Mouse (Mus musculus) lung, postnatal 10 days (tissue): ENCODE results near the gene Bola1.
"Not testable (repeated sequence)": the region's sequence is repeated elsewhere in the genome, so short reads cannot be mapped to it uniquely, and the experiment has no call there.

Experiments
- DNase-seq: peaks from one replicate; pipeline ENCODE4 v3.0.0; 2021

The Bola1 gene

GRCm38 (mm10) chr3:96246427-96246856 lies 26.9 kb upstream of the Bola1 start, which contains the start of gene Hist2h3c1:
Hist2h3c1 (plus strand) TSS chr3:96246685.
- not testable (repeated sequence) for DNase-seq

DNA sequence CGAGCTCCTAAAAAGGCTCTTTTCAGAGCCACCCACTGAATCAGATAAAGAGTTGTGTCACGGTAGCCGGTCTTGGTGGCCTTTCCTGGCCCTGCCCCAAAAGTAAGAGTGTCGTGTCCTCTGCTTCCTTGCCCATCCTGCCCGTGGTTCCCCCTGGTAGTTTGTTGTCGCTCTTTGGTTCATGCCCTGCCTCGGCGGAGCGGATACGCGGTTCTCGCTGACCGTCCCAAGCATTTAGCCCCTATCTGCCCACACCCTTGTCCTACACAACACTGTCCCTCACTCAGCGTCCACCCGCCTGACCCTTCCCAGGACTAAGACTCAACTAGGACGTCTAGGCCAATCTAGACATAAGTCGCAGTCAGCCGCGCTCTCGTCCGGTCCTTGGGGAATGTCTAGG lies 26.5 kb upstream of the Bola1 start:
- not testable (repeated sequence) for DNase-seq

DNA sequence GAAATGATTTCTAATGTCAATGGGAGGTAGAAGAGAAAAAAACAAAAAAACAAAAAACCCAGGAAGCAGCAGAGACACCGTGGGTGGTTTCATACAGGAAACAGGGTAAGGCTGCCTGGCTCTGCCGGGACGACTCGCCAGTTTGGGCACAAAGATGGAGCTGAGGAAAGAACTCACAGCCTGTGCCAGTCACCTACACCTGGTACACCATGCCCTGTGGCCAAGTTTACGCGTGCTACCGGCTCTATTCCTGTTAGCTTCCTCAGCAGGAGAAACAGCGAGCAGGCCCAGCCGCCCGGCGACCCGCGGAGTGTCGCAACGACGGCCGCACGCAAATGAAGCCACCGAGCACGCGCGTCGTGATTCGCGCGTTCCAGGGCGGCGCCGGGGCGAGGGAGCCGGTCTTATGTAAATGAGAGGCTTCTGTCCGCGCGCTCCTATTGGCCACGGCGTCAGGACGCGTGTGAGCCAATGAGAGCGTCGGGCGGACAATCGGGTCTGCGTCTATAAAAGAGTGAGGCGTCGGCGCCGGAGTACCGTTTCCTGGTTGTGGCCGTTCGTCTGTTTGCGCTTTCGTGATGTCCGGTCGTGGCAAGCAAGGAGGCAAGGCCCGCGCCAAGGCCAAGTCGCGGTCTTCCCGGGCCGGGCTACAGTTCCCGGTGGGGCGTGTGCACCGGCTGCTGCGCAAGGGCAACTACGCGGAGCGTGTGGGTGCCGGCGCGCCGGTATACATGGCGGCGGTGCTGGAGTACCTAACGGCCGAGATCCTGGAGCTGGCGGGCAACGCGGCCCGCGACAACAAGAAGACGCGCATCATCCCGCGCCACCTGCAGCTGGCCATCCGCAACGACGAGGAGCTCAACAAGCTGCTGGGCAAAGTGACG lies 25.7 kb upstream of the Bola1 start, which contains the start of gene Hist2h2aa1:
TSS of gene Hist2h2aa1 (plus strand) at position 495 of the 884 bp plus-strand sequence.
- peak; percentile 87 for DNase-seq

DNA sequence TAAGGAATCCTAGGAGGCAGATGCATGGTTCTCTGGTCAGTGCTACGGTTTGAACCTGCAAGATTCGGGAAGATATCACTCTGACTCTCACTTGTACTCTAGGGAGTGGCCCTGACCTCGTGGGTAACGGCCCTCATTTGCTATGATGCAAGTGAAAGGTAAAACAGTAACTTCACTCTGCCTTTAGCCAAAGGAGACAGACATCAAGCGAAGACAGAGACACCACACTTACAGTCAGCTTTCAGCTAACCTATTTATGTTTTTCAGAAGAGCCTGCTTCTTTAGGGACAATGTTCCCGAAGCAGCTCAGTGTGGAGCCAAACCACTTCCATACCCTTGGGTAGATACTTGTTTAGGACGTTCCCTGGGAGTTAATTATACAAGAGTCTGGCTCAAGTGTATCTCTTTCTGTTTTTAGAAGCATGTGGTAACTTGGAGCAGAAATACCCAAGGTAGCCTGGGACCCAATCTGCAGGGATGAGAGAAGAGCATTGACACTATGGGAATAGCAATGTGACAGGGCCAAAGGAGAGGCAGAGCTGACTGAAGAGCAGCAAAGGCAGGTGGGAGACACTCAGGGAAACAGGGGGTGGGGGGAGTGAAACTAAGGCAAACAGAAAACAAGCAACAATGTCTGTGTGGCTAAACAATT lies 24.5 kb upstream of the Bola1 start:
- DNase-seq, result no peak

- DNase-seq, result no peak
Measured at GRCm38 (mm10) chr3:96240799-96241197, 21.3 kb upstream of the Bola1 start.

- DNase-seq, result peak; percentile 97
Measured at GRCm38 (mm10) chr3:96239949-96240798, 20.7 kb upstream of the Bola1 start, which contains the start of gene Hist2h2aa2. Hist2h2aa2 (minus strand) TSS chr3:96240276.

GRCm38 (mm10) chr3:96238954-96239793 lies 19.7 kb upstream of the Bola1 start, which contains the start of gene Hist2h3c2:
Hist2h3c2 (minus strand) TSS chr3:96239127.
- DNase-seq, result peak; percentile 38

DNA sequence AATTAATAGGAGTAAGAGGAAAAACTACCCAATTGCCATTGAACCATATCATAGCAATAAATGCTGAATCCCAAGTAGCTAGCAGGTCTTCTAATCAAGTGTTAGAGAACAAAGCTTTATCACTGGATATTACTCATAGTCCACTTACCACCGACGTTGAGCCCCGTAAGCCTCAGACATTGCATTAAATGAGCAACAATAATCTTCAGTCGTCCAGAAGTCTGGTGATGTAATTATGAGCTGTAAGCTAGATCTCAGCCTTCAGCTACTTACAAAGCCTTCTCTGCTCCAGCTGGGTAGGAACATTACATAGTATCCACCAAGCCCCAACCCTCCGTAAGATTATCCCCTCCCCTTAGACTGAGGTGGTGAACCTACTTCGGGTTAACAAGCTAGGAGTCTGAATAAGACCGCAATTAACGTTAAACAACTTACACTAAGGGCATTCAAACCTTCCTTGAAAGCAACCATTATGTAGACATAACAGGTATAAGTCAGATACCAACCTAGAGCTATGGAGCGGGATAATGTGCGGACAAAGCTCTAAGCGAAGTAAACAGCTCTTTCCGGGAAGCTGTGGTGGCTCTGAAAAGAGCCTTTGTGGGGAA lies 18.5 kb upstream of the Bola1 start:
- no peak for DNase-seq

GRCm38 (mm10) chr3:96237335-96237903 lies 17.9 kb upstream of the Bola1 start:
- DNase-seq, result no peak

DNA sequence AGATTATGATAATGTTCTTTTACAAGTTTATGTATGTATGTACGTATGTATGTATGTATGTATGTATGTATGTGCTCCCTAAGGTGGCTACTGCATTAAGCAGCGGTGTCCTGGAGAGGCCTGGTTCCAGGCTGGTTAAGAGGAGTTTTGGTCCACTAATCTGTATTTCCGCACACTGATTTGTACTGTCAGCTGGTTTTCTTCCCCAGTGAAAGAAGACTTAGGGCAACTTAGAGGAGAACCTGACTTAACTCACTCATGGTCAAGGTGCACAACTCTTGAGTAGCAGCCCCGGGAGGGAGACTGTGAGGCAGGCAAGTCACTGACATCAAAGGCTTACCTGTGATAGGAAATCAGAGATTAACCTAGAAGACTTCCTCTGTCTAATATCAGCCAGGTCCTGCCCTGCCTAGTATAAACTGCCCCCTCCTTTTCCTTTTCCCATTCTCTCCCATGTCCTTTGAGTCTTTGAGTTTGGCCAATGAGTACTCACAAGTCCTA lies 17.4 kb upstream of the Bola1 start:
- DNase-seq, result no peak

GRCm38 (mm10) chr3:96235836-96236235 lies 16.3 kb upstream of the Bola1 start:
- DNase-seq, result no peak

DNA sequence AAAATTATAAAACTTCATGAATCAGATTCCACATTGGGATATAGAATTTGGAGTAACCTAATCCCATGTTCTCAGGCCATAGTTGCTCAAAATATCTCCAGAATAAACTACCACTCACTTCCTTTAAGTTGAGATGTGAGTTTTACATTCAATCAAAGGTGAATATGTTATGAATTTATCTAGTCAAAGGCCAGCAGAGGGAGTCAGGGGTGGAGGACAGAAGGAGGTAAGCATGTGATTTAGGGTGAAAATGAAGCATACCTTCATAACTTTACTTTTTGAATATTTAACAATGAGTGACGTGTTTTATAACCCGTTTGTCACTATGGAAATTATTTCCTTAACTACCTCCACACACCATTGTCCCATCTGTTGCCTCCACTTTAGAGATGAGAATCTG lies 15.4 kb upstream of the Bola1 start:
- DNase-seq, result no peak

DNA sequence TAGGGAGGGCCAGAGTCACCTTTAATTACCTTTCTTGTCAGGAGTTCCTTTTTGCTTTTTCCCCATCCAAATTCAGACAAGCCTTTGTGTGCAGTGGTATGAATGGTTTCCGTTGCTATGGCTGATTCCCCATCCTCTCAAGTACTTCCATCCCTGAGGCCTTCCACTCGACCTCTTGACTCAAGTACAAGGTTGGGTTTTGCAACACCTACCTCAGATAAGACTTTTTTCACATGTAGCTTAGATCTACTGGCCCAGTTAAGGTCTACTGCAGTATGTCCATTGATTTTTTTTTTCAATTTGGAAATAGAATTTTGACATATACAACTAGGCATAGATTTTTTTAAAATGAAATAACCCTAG lies 12.2 kb upstream of the Bola1 start:
- DNase-seq, result peak; percentile 36

DNA sequence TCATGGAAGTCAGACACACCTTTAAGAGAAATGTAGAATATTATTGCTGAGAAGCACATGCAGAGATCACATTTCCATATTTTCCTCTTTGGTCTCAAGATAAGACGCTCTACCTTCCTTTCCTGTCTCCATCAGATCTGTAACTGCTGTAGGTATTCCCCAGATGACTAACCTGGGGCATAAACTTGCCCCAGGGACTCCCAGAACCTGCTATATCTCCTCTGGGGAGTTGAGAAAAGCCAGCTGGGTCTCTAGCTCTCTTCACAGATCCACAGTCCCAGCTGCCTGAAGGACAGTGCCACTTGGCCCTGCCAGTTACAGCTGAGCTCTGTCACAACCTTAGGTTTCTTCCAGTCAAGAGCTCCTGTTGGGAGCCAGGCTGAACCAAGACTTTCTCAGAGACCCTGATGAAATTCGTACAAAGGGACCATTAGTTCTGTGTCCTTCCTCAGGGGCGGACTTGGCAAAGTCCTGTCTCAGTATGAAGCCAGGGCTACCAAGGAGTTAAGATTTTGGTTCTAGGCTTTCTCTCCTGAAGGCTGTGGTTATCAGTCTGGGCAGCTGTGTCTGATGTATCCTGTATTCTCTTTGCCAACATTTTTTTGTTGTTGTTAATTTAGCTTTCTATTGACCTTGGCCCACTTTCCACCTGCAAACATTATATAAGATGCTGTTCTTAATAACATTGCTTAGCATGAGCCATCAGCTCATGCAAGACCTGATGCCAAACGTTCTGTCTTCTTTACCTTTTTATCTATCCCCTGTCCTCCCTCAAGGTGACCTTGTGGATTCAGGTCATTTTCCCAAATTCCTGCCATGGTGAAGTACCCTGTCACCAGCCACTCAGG lies 11.6 kb upstream of the Bola1 start:
- no peak for DNase-seq

GRCm38 (mm10) chr3:96230404-96230803 lies 10.9 kb upstream of the Bola1 start:
- no peak for DNase-seq

- DNase-seq, result no peak
Measured at GRCm38 (mm10) chr3:96228828-96229227, 9.3 kb upstream of the Bola1 start.

GRCm38 (mm10) chr3:96226695-96227648 lies 7.5 kb upstream of the Bola1 start:
- no peak for DNase-seq

DNA sequence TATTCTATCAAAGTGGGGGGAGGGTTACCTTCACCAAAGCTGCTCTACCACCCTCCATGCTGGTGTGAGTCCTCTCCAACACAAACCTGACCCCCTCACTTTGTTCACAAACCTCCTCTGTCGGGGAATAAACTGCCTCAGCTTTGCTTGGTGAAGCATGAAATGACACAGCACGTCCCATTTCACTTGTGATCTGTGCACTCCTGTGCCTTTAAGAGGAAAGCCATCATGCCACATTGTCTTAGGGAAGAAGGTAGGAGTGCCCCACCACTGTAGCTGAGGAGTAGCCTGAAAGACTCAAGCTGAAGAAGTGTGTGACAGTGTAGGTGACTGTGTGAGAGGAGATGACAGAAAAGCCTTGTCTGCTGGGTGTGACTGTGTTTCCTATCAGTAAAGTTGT lies 5.9 kb upstream of the Bola1 start:
- DNase-seq, result no peak

GRCm38 (mm10) chr3:96222774-96223173 lies 3.3 kb upstream of the Bola1 start:
- no peak for DNase-seq
